Mouse (Mus musculus): Measurements from ENCODE around the gene Nol7. TPM values are rescaled to one million over a fixed set of nuclear protein-coding genes. Genes with fewer than 3 reads are reported as not detected.

Gene Nol7
- polyA plus RNA-seq (2012; rRNA removed), result 68.6 and 70.8 TPM in 2 replicates

DNA sequence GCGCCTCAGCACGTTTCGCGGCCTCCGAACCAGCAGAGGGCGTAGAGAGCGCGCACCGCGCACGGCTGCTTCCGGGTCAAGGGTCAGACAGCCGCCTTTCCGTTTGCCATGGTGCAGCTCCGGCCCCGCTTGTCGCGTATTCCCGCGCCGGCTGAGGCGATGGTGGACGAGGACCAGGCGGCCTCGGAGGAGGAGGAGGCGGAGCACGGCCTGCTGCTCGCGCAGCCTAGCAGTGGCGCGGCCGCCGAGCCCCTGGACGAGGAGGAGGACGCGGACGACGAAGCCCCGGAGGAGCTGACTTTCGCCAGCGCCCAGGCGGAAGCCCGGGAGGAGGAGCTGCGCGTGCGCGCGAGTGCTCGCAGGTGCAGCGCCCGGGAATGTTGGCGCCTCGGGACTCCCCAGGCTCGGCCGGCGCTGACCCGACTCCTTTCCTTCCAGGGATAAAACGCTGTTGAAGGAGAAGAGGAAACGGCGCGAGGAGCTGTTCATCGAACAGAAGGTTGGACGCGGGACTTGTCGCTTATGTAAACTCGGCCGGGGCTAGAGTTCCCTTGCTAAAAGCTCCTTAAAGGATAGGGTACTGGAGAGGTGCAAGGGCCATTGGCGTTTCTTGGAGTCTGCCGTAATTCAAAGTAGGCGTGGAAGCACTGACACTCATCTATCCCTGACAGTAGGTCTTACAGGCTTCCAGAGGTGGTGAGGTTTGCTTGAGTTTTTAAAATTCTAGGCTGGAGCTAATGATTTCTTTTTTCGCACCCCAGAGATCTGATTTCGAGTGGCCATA is at the start of gene Nol7:
Gene Nol7, plus strand, starts transcription at position 94 of the 784 bp plus-strand sequence.
- H3K4me3 ChIP-seq (ENCODE audit: insufficient read depth, low read length), result peak within 1 kb of the TSS; percentile 79
- no peaks in the 10 kb centered on the region; the same call in none of the 2 replicates for H3K4me1 ChIP-seq (ENCODE audit: control insufficient read depth, insufficient read depth, low read length)
- TF ChIP-seq CTCF (IDR thresholded peaks at IDR 0.05; ENCODE audit: extremely low read depth, insufficient read depth, low read length), result peak; percentile 62
- TF ChIP-seq POLR2A (IDR thresholded peaks at IDR 0.05; ENCODE audit: extremely low read depth, insufficient read depth, low read length), result peak; percentile 55

GRCm38 (mm10) chr13:43349376-43349775 is 48.8 kb upstream of the Nol7 start:
- no peak overlapping the region for H3K27ac ChIP-seq (ENCODE audit: insufficient read depth, low read length)
- H3K4me1 ChIP-seq (ENCODE audit: control insufficient read depth, insufficient read depth, low read length), result no peaks in the 10 kb centered on the region; the same call in 1 of the 2 replicates
- no peak for TF ChIP-seq POLR2A (IDR thresholded peaks at IDR 0.05; ENCODE audit: extremely low read depth, insufficient read depth, low read length)
- TF ChIP-seq CTCF (IDR thresholded peaks at IDR 0.05; ENCODE audit: extremely low read depth, insufficient read depth, low read length), result no peak
- H3K4me3 ChIP-seq (ENCODE audit: insufficient read depth, low read length), result no peak overlapping the region

More for the DNA sequence above, at the start of gene Nol7:
- H3K27ac ChIP-seq (ENCODE audit: insufficient read depth, low read length), result peak within 1 kb of the TSS; percentile 96

GRCm38 (mm10) chr13:43350489-43351169 is 47.6 kb upstream of the Nol7 start:
- H3K4me1 ChIP-seq (ENCODE audit: control insufficient read depth, insufficient read depth, low read length), result no peaks in the 10 kb centered on the region; the same call in 1 of the 2 replicates
- H3K27ac ChIP-seq (ENCODE audit: insufficient read depth, low read length), result no peak overlapping the region
- TF ChIP-seq CTCF (IDR thresholded peaks at IDR 0.05; ENCODE audit: extremely low read depth, insufficient read depth, low read length) (no peak), POLR2A (IDR thresholded peaks at IDR 0.05; ENCODE audit: extremely low read depth, insufficient read depth, low read length) (no peak)
- H3K4me3 ChIP-seq (ENCODE audit: insufficient read depth, low read length), result no peak overlapping the region

DNA sequence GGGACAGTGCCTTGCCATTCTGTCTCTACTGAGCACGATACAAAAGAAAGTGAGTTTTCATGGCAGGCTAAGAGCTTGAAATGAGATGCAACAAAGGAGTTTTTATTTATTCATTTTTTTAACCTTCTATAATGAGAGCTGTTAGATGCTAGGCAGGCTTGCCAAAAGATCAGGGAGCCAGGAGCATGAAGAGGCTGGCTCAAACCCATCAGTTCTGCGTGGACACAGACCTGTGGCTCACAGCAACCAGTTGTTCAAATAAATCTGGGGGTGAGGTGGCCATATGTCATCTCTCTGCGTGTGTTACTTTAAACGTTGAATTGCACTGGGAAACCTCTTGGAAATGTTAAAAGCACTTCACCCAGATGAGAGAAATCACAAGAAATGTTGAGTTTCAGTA is 44.8 kb upstream of the Nol7 start:
- Histone ChIP-seq H3K4me1 (ENCODE audit: control insufficient read depth, insufficient read depth, low read length) (no peaks in the 10 kb centered on the region; the same call in 1 of the 2 replicates), H3K27ac (ENCODE audit: insufficient read depth, low read length) (no peak overlapping the region), H3K4me3 (ENCODE audit: insufficient read depth, low read length) (no peak overlapping the region)
- TF ChIP-seq CTCF (IDR thresholded peaks at IDR 0.05; ENCODE audit: extremely low read depth, insufficient read depth, low read length) (no peak), POLR2A (IDR thresholded peaks at IDR 0.05; ENCODE audit: extremely low read depth, insufficient read depth, low read length) (no peak)

- no peak overlapping the region for H3K27ac ChIP-seq (ENCODE audit: insufficient read depth, low read length)
- TF ChIP-seq POLR2A (IDR thresholded peaks at IDR 0.05; ENCODE audit: extremely low read depth, insufficient read depth, low read length) (no peak), CTCF (IDR thresholded peaks at IDR 0.05; ENCODE audit: extremely low read depth, insufficient read depth, low read length) (no peak)
- H3K4me1 ChIP-seq (ENCODE audit: control insufficient read depth, insufficient read depth, low read length), result no peaks in the 10 kb centered on the region; the same call in 1 of the 2 replicates
- H3K4me3 ChIP-seq (ENCODE audit: insufficient read depth, low read length), result no peak overlapping the region
Observed at GRCm38 (mm10) chr13:43354362-43354761, 43.8 kb upstream of the Nol7 start.

- no peak overlapping the region for H3K27ac ChIP-seq (ENCODE audit: insufficient read depth, low read length)
- H3K4me1 ChIP-seq (ENCODE audit: control insufficient read depth, insufficient read depth, low read length), result no peaks in the 10 kb centered on the region
- H3K4me3 ChIP-seq (ENCODE audit: insufficient read depth, low read length), result no peak overlapping the region
- no peak for TF ChIP-seq POLR2A (IDR thresholded peaks at IDR 0.05; ENCODE audit: extremely low read depth, insufficient read depth, low read length)
- TF ChIP-seq CTCF (IDR thresholded peaks at IDR 0.05; ENCODE audit: extremely low read depth, insufficient read depth, low read length), result no peak
Observed at GRCm38 (mm10) chr13:43356346-43357125, 41.7 kb upstream of the Nol7 start.

DNA sequence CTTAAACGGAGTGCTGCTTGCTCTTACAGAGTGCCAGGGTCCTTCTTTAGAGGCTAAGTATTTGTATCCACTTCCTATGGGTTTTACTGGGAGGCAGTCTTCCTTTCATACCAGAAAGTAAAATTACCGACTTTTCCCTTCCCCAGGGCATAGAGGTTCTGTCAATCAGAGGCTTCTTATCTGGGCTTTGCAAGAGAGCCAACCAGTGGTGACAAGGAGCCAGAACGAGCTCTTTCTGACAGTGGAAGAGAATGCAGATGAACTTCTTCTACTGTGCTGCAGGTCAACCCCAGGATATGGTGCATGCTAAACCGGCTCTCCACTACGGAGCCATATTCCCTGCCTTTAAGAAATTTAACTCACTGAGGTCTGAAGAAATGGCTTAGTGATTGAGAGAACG is 37.7 kb upstream of the Nol7 start:
- Histone ChIP-seq H3K4me1 (ENCODE audit: control insufficient read depth, insufficient read depth, low read length) (no peaks in the 10 kb centered on the region), H3K27ac (ENCODE audit: insufficient read depth, low read length) (no peak overlapping the region), H3K4me3 (ENCODE audit: insufficient read depth, low read length) (no peak overlapping the region)
- TF ChIP-seq POLR2A (IDR thresholded peaks at IDR 0.05; ENCODE audit: extremely low read depth, insufficient read depth, low read length), result no peak

- TF ChIP-seq CTCF (IDR thresholded peaks at IDR 0.05; ENCODE audit: extremely low read depth, insufficient read depth, low read length) (no peak), POLR2A (IDR thresholded peaks at IDR 0.05; ENCODE audit: extremely low read depth, insufficient read depth, low read length) (no peak)
- no peak overlapping the region for H3K4me3 ChIP-seq (ENCODE audit: insufficient read depth, low read length)
- H3K27ac ChIP-seq (ENCODE audit: insufficient read depth, low read length), result no peak overlapping the region
Observed at GRCm38 (mm10) chr13:43362353-43362752, 35.8 kb upstream of the Nol7 start.

More at GRCm38 (mm10) chr13:43362353-43362752, 35.8 kb upstream of the Nol7 start:
- peaks cover 2% of the 10 kb centered on the region for H3K4me1 ChIP-seq (ENCODE audit: control insufficient read depth, insufficient read depth, low read length)
